Mouse (Mus musculus) erythroblast, embryonic 14.5 days (primary cell): Measurements from ENCODE around the gene Golm1.

Source experiments
- GATA1 ChIP-seq: IDR thresholded peaks from 2 replicates; pipeline ENCODE4 v1.6.1; 2012; ENCODE audit warnings: low read length, inconsistent platforms, mixed read lengths
- TAL1 ChIP-seq: IDR thresholded peaks from 3 replicates; pipeline ENCODE4 v1.6.1; 2012; ENCODE audit warnings: low read length, inconsistent platforms, mixed read lengths

DNA sequence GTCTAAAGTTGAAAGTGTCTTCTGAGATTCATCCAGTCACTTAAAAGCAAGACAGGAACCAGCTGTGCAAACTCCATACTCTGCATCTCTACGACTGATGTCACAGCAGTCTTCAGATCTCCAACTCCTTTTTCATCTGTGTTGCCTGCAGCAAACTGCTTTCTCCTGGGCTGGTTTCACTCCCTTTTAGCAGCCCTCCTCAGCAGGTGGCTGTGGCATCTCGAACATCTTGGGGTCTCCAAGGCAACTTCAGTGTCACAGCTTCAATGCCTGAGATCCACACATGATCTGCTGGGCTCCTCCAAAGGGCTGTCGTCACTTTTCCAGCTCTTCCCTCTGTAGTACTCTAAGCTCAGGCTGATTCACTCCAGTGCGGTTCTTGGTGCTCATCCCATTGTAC lies 84.9 kb downstream of the Golm1 start:
- TF ChIP-seq GATA1, result no peak
- no peak for TF ChIP-seq TAL1
